In genomic region chr8:111974138-111974537, GRCm38 (mm10) we compare ENCODE assay signal across 20 mouse cellular contexts.
"Had no signal": no experiment of that assay in that cellular context is flagged by ENCODE, and none has a peak within 500 bp of the region (broad histone marks: within the 10 kb centered on the region; RNA-seq: fewer than 3 reads in every experiment).

No protein-coding gene starts in this region.

- H3K9ac ChIP-seq: lung, embryonic 15.5 days; midbrain, embryonic 13.5 days; midbrain, embryonic 15.5 days; neural tube, embryonic 13.5 days; neural tube, embryonic 15.5 days had no signal

- H3K4me3 ChIP-seq: lung, embryonic 15.5 days; megakaryocyte, embryonic 14.5 days; midbrain, embryonic 13.5 days; midbrain, embryonic 15.5 days; neural tube, embryonic 13.5 days; neural tube, embryonic 15.5 days had no signal

- H3K9me3 ChIP-seq: lung, embryonic 15.5 days; midbrain, embryonic 13.5 days; midbrain, embryonic 15.5 days; neural tube, embryonic 13.5 days; neural tube, embryonic 15.5 days had no signal

- H3K27me3 ChIP-seq: lung, embryonic 15.5 days; midbrain, embryonic 13.5 days; midbrain, embryonic 15.5 days; neural tube, embryonic 13.5 days; neural tube, embryonic 15.5 days had no signal

- H3K4me2 ChIP-seq: lung, embryonic 15.5 days; midbrain, embryonic 11.5 days; midbrain, embryonic 13.5 days; midbrain, embryonic 15.5 days; neural tube, embryonic 13.5 days; neural tube, embryonic 15.5 days had no signal

- H3K27ac ChIP-seq: lung, embryonic 15.5 days; macrophage; midbrain, embryonic 13.5 days; midbrain, embryonic 15.5 days; neural tube, embryonic 13.5 days; neural tube, embryonic 15.5 days had no signal

- ATAC-seq: lung, postnatal 0 days; midbrain, embryonic 13.5 days; midbrain, embryonic 15.5 days had no signal

- DNase-seq: lung, adult 2 months; lung, postnatal 14 days; lung, postnatal 36 days; retina, postnatal 1 day; right cerebral cortex, adult 18-20 months; right cerebral cortex, postnatal 25 days; right cerebral cortex, postnatal 4 days; spleen, adult 18-20 months; thymus, adult 18-20 months; thymus, postnatal 14 days; thymus, postnatal 36 days had no signal

- H3K4me1 ChIP-seq: lung, embryonic 15.5 days; midbrain, embryonic 13.5 days; midbrain, embryonic 15.5 days; neural tube, embryonic 13.5 days; neural tube, embryonic 15.5 days had no signal
